Mouse (Mus musculus) CH12.LX (cell line): Measurements from ENCODE around the gene Dab1. TPM values are rescaled to one million over a fixed set of nuclear protein-coding genes. Genes with fewer than 3 reads are reported as not detected.

Experiments
- DNase-seq: peaks from one replicate; pipeline ENCODE4 v3.0.0-alpha.2; 2013; ENCODE audit errors: extremely low read depth
- H3K27ac ChIP-seq: 2 replicates; pipeline ENCODE4 v1.5.1; 2012; ENCODE audit warnings: low read depth, mild to moderate bottlenecking, control low read depth, moderate library complexity; ENCODE audit not compliant: insufficient read depth
- H3K27me3 ChIP-seq: replicated peaks from 2 replicates; pipeline ENCODE3; 2012; ENCODE audit warnings: inconsistent platforms
- H3K36me3 ChIP-seq, 2 experiments: replicated peaks in 1 of 2; 2 replicates each; pipeline versions ENCODE3 to v1.6.1; 2012; ENCODE audit warnings: inconsistent platforms in 1 of 2, low read length in 1 of 2, mild to moderate bottlenecking in 1 of 2, mixed read lengths in 1 of 2, moderate library complexity in 1 of 2; ENCODE audit not compliant: control insufficient read depth in 1 of 2, insufficient read depth in 1 of 2
- H3K4me1 ChIP-seq, 2 experiments: 2 replicates each; pipeline ENCODE4 v1.6.1; 2012; ENCODE audit warnings: inconsistent platforms in 1 of 2, moderate library complexity in 1 of 2; ENCODE audit not compliant: insufficient read depth in 2 of 2, control insufficient read depth in 1 of 2
- H3K4me2 ChIP-seq: 2 replicates; pipeline ENCODE4 v1.6.1; 2012; ENCODE audit warnings: low read depth, mild to moderate bottlenecking, control low read depth; ENCODE audit not compliant: poor library complexity, insufficient read depth, severe bottlenecking
- H3K4me3 ChIP-seq, 3 experiments: fragments of 150-350 bp in 1 of 3; sonication (generic) in 1 of 3; replicated peaks in 1 of 3; 2 replicates each; pipeline versions ENCODE3 to v1.5.1; 2011 to 2012; ENCODE audit warnings: low read depth in 2 of 3, low read length in 2 of 3, mild to moderate bottlenecking in 2 of 3, moderate library complexity in 2 of 3, control low read depth in 1 of 3, improper control_type of control experiment in 1 of 3, inconsistent platforms in 1 of 3, mixed read lengths in 1 of 3; ENCODE audit not compliant: poor library complexity in 1 of 3
- H3K79me2 ChIP-seq: replicated peaks from 2 replicates; pipeline ENCODE4 v1.6.1; 2012; ENCODE audit warnings: mild to moderate bottlenecking, moderate library complexity; ENCODE audit not compliant: control insufficient read depth, poor library complexity, insufficient read depth, severe bottlenecking; ENCODE audit errors: extremely low read depth
- H3K9ac ChIP-seq: 2 replicates; pipeline ENCODE4 v1.6.1; 2012; ENCODE audit warnings: low read depth, mild to moderate bottlenecking, control low read depth, moderate library complexity; ENCODE audit not compliant: insufficient read depth
- H3K9me3 ChIP-seq: replicated peaks from 2 replicates; pipeline ENCODE3; 2012; ENCODE audit warnings: low read length, inconsistent platforms, mixed read lengths
- CHD1 ChIP-seq: IDR thresholded peaks from 2 replicates; pipeline ENCODE4 v1.6.1; 2012; ENCODE audit warnings: low read depth, low read length, improper control_type of control experiment, inconsistent platforms
- E2F4 ChIP-seq: IDR thresholded peaks from 2 replicates; pipeline ENCODE4 v1.6.1; 2011; ENCODE audit warnings: low read depth, low read length, improper control_type of control experiment; ENCODE audit not compliant: insufficient replicate concordance
- EP300 ChIP-seq: IDR thresholded peaks from 2 replicates; pipeline ENCODE4 v1.6.1; 2011; ENCODE audit warnings: low read length, improper control_type of control experiment
- ETS1 ChIP-seq: conservative IDR thresholded peaks from 2 replicates; pipeline ENCODE4 v1.6.1; 2012; ENCODE audit warnings: low read depth, mild to moderate bottlenecking, inconsistent platforms, low read length, improper control_type of control experiment, moderate library complexity
- IRF4 ChIP-seq: IDR thresholded peaks from 2 replicates; pipeline ENCODE4 v1.6.1; 2014; ENCODE audit warnings: low read depth, mild to moderate bottlenecking, inconsistent platforms, low read length, improper control_type of control experiment
- JUND ChIP-seq: conservative IDR thresholded peaks from 2 replicates; pipeline ENCODE4 v1.6.1; 2011; ENCODE audit warnings: low read depth, low read length, improper control_type of control experiment
- KAT2A ChIP-seq: IDR thresholded peaks from 2 replicates; pipeline ENCODE4 v1.6.1; 2012; ENCODE audit warnings: low read length, improper control_type of control experiment, inconsistent platforms; ENCODE audit not compliant: insufficient replicate concordance
- MAFK ChIP-seq: IDR thresholded peaks from 2 replicates; pipeline ENCODE4 v1.6.1; 2011; ENCODE audit warnings: low read length, improper control_type of control experiment; ENCODE audit not compliant: insufficient replicate concordance
- MAX ChIP-seq: IDR thresholded peaks from 2 replicates; pipeline ENCODE4 v1.6.1; 2011; ENCODE audit warnings: low read length, improper control_type of control experiment
- MAZ ChIP-seq: IDR thresholded peaks from 2 replicates; pipeline ENCODE4 v1.6.1; 2012; ENCODE audit warnings: low read depth, mild to moderate bottlenecking, inconsistent platforms, low read length, improper control_type of control experiment, moderate library complexity
- MEF2A ChIP-seq: IDR thresholded peaks from 2 replicates; pipeline ENCODE4 v1.6.1; 2014; ENCODE audit warnings: low read depth, mild to moderate bottlenecking, inconsistent platforms, low read length, improper control_type of control experiment, borderline replicate concordance
- MYC ChIP-seq: IDR thresholded peaks from 2 replicates; pipeline ENCODE4 v1.6.1; 2011; ENCODE audit warnings: low read depth, mild to moderate bottlenecking, improper control_type of control experiment, low read length
- NELFE ChIP-seq: IDR thresholded peaks from 2 replicates; pipeline ENCODE4 v1.6.1; 2011; ENCODE audit warnings: low read depth, low read length, improper control_type of control experiment
- NRF1 ChIP-seq: IDR thresholded peaks from 2 replicates; pipeline ENCODE4 v1.6.1; 2014; ENCODE audit warnings: low read depth, mild to moderate bottlenecking, inconsistent platforms, low read length, improper control_type of control experiment, moderate library complexity
- PAX5 ChIP-seq: IDR thresholded peaks from 2 replicates; pipeline ENCODE4 v1.6.1; 2012; ENCODE audit warnings: low read length, inconsistent platforms, mixed read lengths
- POLR2A ChIP-seq: IDR thresholded peaks from 2 replicates; pipeline ENCODE4 v1.6.1; 2011; ENCODE audit warnings: low read depth, mild to moderate bottlenecking, improper control_type of control experiment, low read length
- POLR2AphosphoS2 ChIP-seq: IDR thresholded peaks from 2 replicates; pipeline ENCODE4 v1.6.1; 2011; ENCODE audit warnings: low read depth, low read length, improper control_type of control experiment
- RAD21 ChIP-seq: IDR thresholded peaks from 2 replicates; pipeline ENCODE4 v1.6.1; 2011; ENCODE audit warnings: low read depth, mild to moderate bottlenecking, low read length, improper control_type of control experiment, moderate library complexity
- RCOR1 ChIP-seq: conservative IDR thresholded peaks from 2 replicates; pipeline ENCODE4 v1.6.1; 2012; ENCODE audit warnings: low read depth, mild to moderate bottlenecking, inconsistent platforms, low read length, improper control_type of control experiment
- SMC3 ChIP-seq: IDR thresholded peaks from 2 replicates; pipeline ENCODE4 v1.6.1; 2011; ENCODE audit warnings: low read depth, low read length, improper control_type of control experiment
- TCF12 ChIP-seq: IDR thresholded peaks from 2 replicates; pipeline ENCODE4 v1.6.1; 2014; ENCODE audit warnings: low read depth, mild to moderate bottlenecking, inconsistent platforms, low read length, improper control_type of control experiment
- UBTF ChIP-seq: IDR thresholded peaks from 2 replicates; pipeline ENCODE4 v1.6.1; 2012; ENCODE audit warnings: low read depth, mild to moderate bottlenecking, inconsistent platforms, low read length, improper control_type of control experiment, moderate library complexity
- USF1 ChIP-seq: IDR thresholded peaks from 2 replicates; pipeline ENCODE4 v1.6.1; 2014; ENCODE audit warnings: low read depth, mild to moderate bottlenecking, inconsistent platforms, low read length, improper control_type of control experiment
- USF2 ChIP-seq: conservative IDR thresholded peaks from 2 replicates; pipeline ENCODE4 v1.6.1; 2011; ENCODE audit warnings: low read depth, low read length, improper control_type of control experiment
- ZC3H11A ChIP-seq: IDR thresholded peaks from 2 replicates; pipeline ENCODE4 v1.6.1; 2012; ENCODE audit warnings: low read depth, mild to moderate bottlenecking, inconsistent platforms, low read length, improper control_type of control experiment
- ZKSCAN1 ChIP-seq: IDR thresholded peaks from 2 replicates; pipeline ENCODE4 v1.6.1; 2012; ENCODE audit warnings: low read depth, inconsistent platforms, low read length, improper control_type of control experiment, borderline replicate concordance
- dilution Hi-C: fragments of 300-500 bp; cut with MboI; formaldehyde crosslinking; loops from 2 replicates; pipeline ENCODE4 v1.14.3; 2020; ENCODE audit warnings: low sequenced_read_pairs; ENCODE audit not compliant: extremely low pct_unique_long_range_greater_than_20kb, extremely low pct_ligation_motif_present
- in situ Hi-C: fragments of 300-500 bp; cut with MboI; formaldehyde crosslinking; loops from 3 replicates; pipeline ENCODE4 v1.14.3; 2019; ENCODE audit warnings: low sequenced_read_pairs, low pct_ligation_motif_present, low pct_unique_long_range_greater_than_20kb, mixed read lengths
- polyA plus RNA-seq: library from polyadenylated mRNA; unstranded; fragments of >175 nt; gene quantifications from 2 replicates; pipeline ENCODE4 v1.2.1, GENCODE M21; 2012; ENCODE audit warnings: low read depth; ENCODE audit not compliant: insufficient read length
- total RNA-seq, 2 experiments: library from RNA; depleted of rRNA; stranded (reverse); fragments of 300-350 nt in 1 of 2; fragments of >200 nt in 1 of 2; gene quantifications; 2 replicates each; pipeline ENCODE4 v1.2.3; 2012 to 2014

The Dab1 gene
- total and polyA plus RNA-seq, 3 experiments: not detected

- TF ChIP-seq NRF1 (no peak), MAZ (no peak), USF1 (no peak)
- DNase-seq: no peak
- peaks cover 70% of the 10 kb centered on the region for H3K9me3 ChIP-seq
- H3K79me2 ChIP-seq: no peaks in the 10 kb centered on the region
- H3K4me1 ChIP-seq: no peaks in the 10 kb centered on the region
- no peak overlapping the region for H3K9ac ChIP-seq
- H3K4me3 ChIP-seq: no peak overlapping the region
- in situ Hi-C loops (no loop called here), dilution Hi-C loops (no loop called here)
- no peaks in the 10 kb centered on the region for H3K27me3 ChIP-seq
- H3K27ac ChIP-seq: no peak overlapping the region
- H3K36me3 ChIP-seq: no peaks in the 10 kb centered on the region
- no peak overlapping the region for H3K4me2 ChIP-seq
These were observed 791.8 kb downstream of the Dab1 start for GRCm38 (mm10) chr4:104410922-104411321.

- Histone ChIP-seq H3K27me3 (no peaks in the 10 kb centered on the region), H3K79me2 (no peaks in the 10 kb centered on the region), H3K4me1 (no peaks in the 10 kb centered on the region), H3K4me3 (no peak overlapping the region), H3K27ac (no peak overlapping the region), H3K4me2 (no peak overlapping the region), H3K9me3 (peaks cover 72% of the 10 kb centered on the region), H3K36me3 (no peaks in the 10 kb centered on the region), H3K9ac (no peak overlapping the region)
- in situ Hi-C loops (no loop called here), dilution Hi-C loops (no loop called here)
- DNase-seq: no peak
- TF ChIP-seq KAT2A (no peak), POLR2A (no peak), MAFK (no peak), TCF12 (no peak), NELFE (no peak), SMC3 (no peak), ZKSCAN1 (no peak), MEF2A (no peak), PAX5 (no peak), E2F4 (no peak)
These were observed 796.3 kb downstream of the Dab1 start for GRCm38 (mm10) chr4:104415482-104415881.

GRCm38 (mm10) chr4:104418354-104418753 is 799.2 kb downstream of the Dab1 start:
- H3K27ac ChIP-seq: no peak overlapping the region
- H3K4me2 ChIP-seq: no peak overlapping the region
- H3K4me3 ChIP-seq: no peak overlapping the region
- no peaks in the 10 kb centered on the region for H3K36me3 ChIP-seq
- in situ Hi-C loops (no loop called here), dilution Hi-C loops (no loop called here)
- TF ChIP-seq RCOR1 (no peak), MYC (no peak), IRF4 (no peak), MAZ (no peak), POLR2AphosphoS2 (no peak), MEF2A (no peak), NRF1 (no peak), EP300 (no peak), UBTF (no peak), JUND (no peak), POLR2A (no peak), MAFK (no peak), ETS1 (no peak), USF2 (no peak), MAX (no peak), RAD21 (no peak), CHD1 (no peak), ZC3H11A (no peak), E2F4 (no peak)
- H3K9ac ChIP-seq: no peak overlapping the region
- no peaks in the 10 kb centered on the region for H3K27me3 ChIP-seq
- H3K4me1 ChIP-seq: no peaks in the 10 kb centered on the region
- DNase-seq: no peak
- no peaks in the 10 kb centered on the region for H3K79me2 ChIP-seq
- peaks cover 78% of the 10 kb centered on the region for H3K9me3 ChIP-seq
